ENCODE assay signal across 12 mouse cellular contexts in the genomic region with DNA sequence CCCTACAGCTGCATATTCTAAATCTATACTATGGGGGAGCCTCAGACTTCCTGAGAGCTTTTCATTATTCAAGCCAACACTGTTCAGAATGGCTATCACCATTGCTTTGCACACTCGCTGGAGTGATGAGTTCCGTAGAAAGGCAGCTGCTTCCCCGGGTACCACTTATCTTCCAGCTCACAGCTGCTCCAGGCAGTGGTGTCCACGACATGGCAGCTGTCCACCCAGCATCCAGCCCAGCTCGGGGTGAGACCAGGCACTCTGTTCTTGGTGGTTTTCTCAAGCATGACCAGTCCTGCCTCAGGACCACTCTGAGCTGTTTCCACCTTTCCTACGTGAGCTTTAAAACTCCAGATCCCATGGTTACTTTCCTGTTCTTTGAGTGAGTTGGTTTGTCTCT.
"Had no signal": no experiment of that assay in that cellular context is flagged by ENCODE, and none has a peak within 500 bp of the region (broad histone marks: within the 10 kb centered on the region; RNA-seq: fewer than 3 reads in every experiment).

No protein-coding gene starts in this region.

- H3K4me2 ChIP-seq: limb, embryonic 12.5 days; stomach, embryonic 15.5 days had no signal

- H3K27ac ChIP-seq: left cerebral cortex, adult 2 months; limb, embryonic 12.5 days; liver, embryonic 15.5 days; midbrain, embryonic 10.5 days; stomach, embryonic 15.5 days had no signal

- DNase-seq: kidney, adult 8-10 months; kidney, postnatal 25 days; lung, adult 2 months; lung, postnatal 10 days; right cerebral cortex, postnatal 14 days had no signal

- ATAC-seq: intestine, postnatal 0 days; midbrain, embryonic 16.5 days had no signal

- H3K36me3 ChIP-seq: limb, embryonic 12.5 days; liver, embryonic 15.5 days; midbrain, embryonic 10.5 days; stomach, embryonic 15.5 days had no signal

- H3K4me1 ChIP-seq: liver, embryonic 15.5 days; midbrain, embryonic 10.5 days; stomach, embryonic 15.5 days had no signal

- H3K9ac ChIP-seq: limb, embryonic 12.5 days; liver, embryonic 15.5 days; stomach, embryonic 15.5 days had no signal

- H3K27me3 ChIP-seq: limb, embryonic 12.5 days; stomach, embryonic 15.5 days had no signal

- H3K9me3 ChIP-seq: limb, embryonic 12.5 days; liver, embryonic 15.5 days; midbrain, embryonic 10.5 days; stomach, embryonic 15.5 days had no signal

- H3K4me3 ChIP-seq: left cerebral cortex, adult 2 months; limb, embryonic 12.5 days; liver, embryonic 15.5 days; midbrain, embryonic 10.5 days; stomach, embryonic 15.5 days had no signal
